Mouse (Mus musculus) limb, embryonic 12.5 days (tissue): ENCODE results near the gene Gm10647. TPM values are rescaled to one million over a fixed set of nuclear protein-coding genes. Genes with fewer than 3 reads are reported as not detected.
"Not testable (repeated sequence)": the region's sequence is repeated elsewhere in the genome, so short reads cannot be mapped to it uniquely, and the experiment has no call there.

Source experiments
- ATAC-seq: fragments of 200-750 bp; cut with Nextera tagmentation; 2 replicates; pipeline ENCODE4 v1.8.0; 2017; ENCODE audit warnings: low read depth, moderate TSS enrichment; ENCODE audit not compliant: insufficient number of reproducible peaks, insufficient read depth, low FRiP score, low TSS enrichment
- H3K27ac ChIP-seq: fragments of 300-500 bp; sonication (generic); 2 replicates; pipeline ENCODE4 v1.5.1; 2016; ENCODE audit warnings: mild to moderate bottlenecking, moderate library complexity
- H3K27me3 ChIP-seq: fragments of 300-500 bp; sonication (generic); 2 replicates; pipeline ENCODE4 v1.6.1; 2016; ENCODE audit warnings: mild to moderate bottlenecking, moderate library complexity
- H3K36me3 ChIP-seq: fragments of 300-500 bp; sonication (generic); 2 replicates; pipeline ENCODE4 v1.6.1; 2016; ENCODE audit warnings: mild to moderate bottlenecking, moderate library complexity
- H3K4me1 ChIP-seq: fragments of 300-500 bp; sonication (generic); replicated peaks from 2 replicates; pipeline ENCODE4 v1.6.1; 2016
- H3K4me2 ChIP-seq: fragments of 300-500 bp; sonication (generic); 2 replicates; pipeline ENCODE4 v1.6.1; 2016; ENCODE audit warnings: mild to moderate bottlenecking, moderate library complexity
- H3K4me3 ChIP-seq: fragments of 300-500 bp; sonication (generic); replicated peaks from 2 replicates; pipeline ENCODE4 v1.5.1; 2016; ENCODE audit warnings: mild to moderate bottlenecking
- H3K9ac ChIP-seq: fragments of 300-500 bp; sonication (generic); replicated peaks from 2 replicates; pipeline ENCODE4 v1.6.1; 2016; ENCODE audit warnings: mild to moderate bottlenecking, moderate library complexity
- H3K9me3 ChIP-seq: fragments of 300-500 bp; sonication (generic); 2 replicates; pipeline ENCODE4 v1.6.1; 2016; ENCODE audit warnings: mild to moderate bottlenecking, moderate library complexity
- WGBS: fragments of 180-500 bp; shearing (Covaris S2); methylation state at CpG from one replicate; pipeline ENCODE4 v1.1.7; 2016; 5-methylcytosine and 5-hydroxymethylcytosine counted together
- polyA plus RNA-seq: library from polyadenylated mRNA; unstranded; fragments of >200 nt; fragmentation: Nextera tagmentation; extraction: Ambion mirVana; gene quantifications from 2 replicates; pipeline ENCODE4 v1.2.1, GENCODE M21; 2016

Gm10647 gene
- polyA plus RNA-seq, result 0.87 and 1.2 TPM in 2 replicates

- peak within 1 kb of the TSS; percentile 81 for H3K4me2 ChIP-seq
- peak within 1 kb of the TSS; percentile 92 for H3K27ac ChIP-seq
- no peaks in the 10 kb centered on the region for H3K36me3 ChIP-seq
- H3K9me3 ChIP-seq, result no peaks in the 10 kb centered on the region
- ATAC-seq, result no peak
- WGBS, result 65% methylated on average over 5 of the region's 5 CpGs
- no peaks in the 10 kb centered on the region for H3K27me3 ChIP-seq
- peak within 1 kb of the TSS; percentile 65 for H3K4me3 ChIP-seq
- peaks cover 6% of the 10 kb centered on the region for H3K4me1 ChIP-seq
- H3K9ac ChIP-seq, result peak within 1 kb of the TSS; percentile 78
Measured at GRCm38 (mm10) chr9:66796739-66797138, at the start of gene Gm10647. Gm10647 (plus strand) TSS chr9:66797039.

DNA sequence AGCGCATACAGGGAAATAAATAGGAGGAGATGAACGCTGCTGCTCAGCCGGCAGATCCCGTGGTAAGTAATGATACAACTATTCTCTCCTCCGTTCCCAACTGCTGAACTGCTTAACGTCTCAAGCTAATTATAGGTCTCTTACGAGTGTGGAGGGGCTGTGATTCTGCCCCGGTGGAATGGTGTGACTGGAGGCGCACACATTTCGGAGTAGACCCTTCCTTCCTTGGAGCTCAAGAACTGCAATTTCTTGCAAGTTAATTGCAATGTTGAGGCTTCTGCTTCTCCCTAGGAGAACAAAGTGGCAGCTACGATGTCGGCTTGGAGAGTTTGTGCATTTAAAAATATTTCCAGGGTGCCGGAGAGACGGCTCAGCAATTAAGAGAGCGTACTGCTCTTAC is 48.4 kb upstream of the Gm10647 start:
- Histone ChIP-seq H3K36me3 (peaks cover 7% of the 10 kb centered on the region; the same call in 1 of the 2 replicates), H3K27ac (no peak overlapping the region), H3K4me1 (no peaks in the 10 kb centered on the region), H3K9ac (no peak overlapping the region), H3K27me3 (no peaks in the 10 kb centered on the region), H3K4me3 (no peak overlapping the region), H3K9me3 (no peaks in the 10 kb centered on the region), H3K4me2 (no peak overlapping the region)
- no peak for ATAC-seq
- WGBS, result 75% methylated on average over 15 of the region's 15 CpGs

DNA sequence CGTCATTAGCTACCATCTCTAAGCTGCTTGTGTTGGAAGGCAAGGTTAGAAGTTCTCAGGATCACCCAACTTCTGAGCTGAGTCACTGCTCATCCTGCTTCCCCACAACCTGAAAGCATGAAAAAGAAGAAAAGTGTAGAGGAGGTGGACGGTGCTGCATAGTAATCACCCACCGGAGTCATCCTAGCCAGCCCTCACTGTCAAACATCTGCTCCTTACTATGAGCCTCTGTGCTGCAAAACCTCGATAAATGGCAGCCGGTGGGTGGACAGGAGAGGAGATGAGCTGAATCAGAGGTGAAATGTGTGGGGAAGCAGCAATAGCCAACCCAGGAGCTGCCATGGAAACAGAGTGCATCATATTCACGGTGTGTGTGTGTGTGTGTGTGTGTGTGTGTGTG is 44.0 kb upstream of the Gm10647 start:
- H3K27me3 ChIP-seq, result peaks cover 4% of the 10 kb centered on the region; the same call in 1 of the 2 replicates
- H3K4me1 ChIP-seq, result no peaks in the 10 kb centered on the region
- no peaks in the 10 kb centered on the region for H3K9me3 ChIP-seq
- no peak overlapping the region for H3K27ac ChIP-seq
- no peak overlapping the region for H3K4me3 ChIP-seq
- no peak for ATAC-seq
- H3K36me3 ChIP-seq, result peaks cover 7% of the 10 kb centered on the region; the same call in 1 of the 2 replicates
- H3K4me2 ChIP-seq, result no peak overlapping the region
- H3K9ac ChIP-seq, result no peak overlapping the region
- WGBS, result 74% methylated on average over 6 of the region's 6 CpGs

GRCm38 (mm10) chr9:66760991-66761390 is 35.8 kb upstream of the Gm10647 start:
- H3K4me3 ChIP-seq, result no peak overlapping the region
- WGBS, result 54% methylated on average over 1 of the region's 1 CpGs
- H3K4me2 ChIP-seq, result no peak overlapping the region
- no peaks in the 10 kb centered on the region for H3K4me1 ChIP-seq
- H3K9me3 ChIP-seq, result no peaks in the 10 kb centered on the region
- no peak for ATAC-seq
- peaks cover 4% of the 10 kb centered on the region; the same call in 1 of the 2 replicates for H3K36me3 ChIP-seq
- no peak overlapping the region for H3K9ac ChIP-seq
- no peak overlapping the region for H3K27ac ChIP-seq
- H3K27me3 ChIP-seq, result peaks cover 4% of the 10 kb centered on the region; the same call in 1 of the 2 replicates

- Histone ChIP-seq H3K4me2 (no peak overlapping the region), H3K36me3 (peaks cover 4% of the 10 kb centered on the region; the same call in 1 of the 2 replicates), H3K9me3 (no peaks in the 10 kb centered on the region), H3K9ac (no peak overlapping the region), H3K4me3 (no peak overlapping the region), H3K27ac (no peak overlapping the region), H3K27me3 (no peaks in the 10 kb centered on the region), H3K4me1 (no peaks in the 10 kb centered on the region)
- WGBS, result 100% methylated on average over 1 of the region's 1 CpGs
- ATAC-seq, result no peak
Measured at GRCm38 (mm10) chr9:66768721-66769120, 28.1 kb upstream of the Gm10647 start.

DNA sequence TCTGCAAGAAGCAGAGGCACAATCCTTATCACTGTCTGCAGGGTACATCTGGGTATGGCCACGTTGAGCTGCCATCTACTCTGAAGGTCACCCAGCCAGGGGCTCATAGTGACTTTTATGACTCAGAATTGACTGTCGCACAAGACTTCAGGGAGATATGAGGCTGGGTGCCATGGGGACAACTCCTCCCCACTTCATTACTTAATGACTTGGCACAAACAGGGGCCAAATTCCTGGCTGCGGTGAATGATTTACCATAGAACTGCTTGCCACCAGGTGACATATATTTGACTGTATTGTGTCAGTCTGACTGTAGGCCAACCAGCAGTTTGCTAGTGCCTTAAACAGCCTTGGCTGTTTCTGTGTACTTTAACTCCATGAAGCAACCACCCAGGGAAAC is 27.6 kb upstream of the Gm10647 start:
- Histone ChIP-seq H3K27me3 (no peaks in the 10 kb centered on the region), H3K4me1 (no peaks in the 10 kb centered on the region), H3K27ac (no peak overlapping the region), H3K36me3 (peaks cover 3% of the 10 kb centered on the region; the same call in 1 of the 2 replicates), H3K9me3 (no peaks in the 10 kb centered on the region), H3K9ac (no peak overlapping the region), H3K4me3 (no peak overlapping the region), H3K4me2 (no peak overlapping the region)
- WGBS, result 72% methylated on average over 3 of the region's 3 CpGs
- ATAC-seq, result no peak

- Histone ChIP-seq H3K9me3 (no peaks in the 10 kb centered on the region), H3K4me1 (no peaks in the 10 kb centered on the region), H3K4me2 (no peak overlapping the region), H3K36me3 (no peaks in the 10 kb centered on the region), H3K27me3 (no peaks in the 10 kb centered on the region), H3K4me3 (no peak overlapping the region), H3K9ac (no peak overlapping the region), H3K27ac (no peak overlapping the region)
- no peak for ATAC-seq
Measured at GRCm38 (mm10) chr9:66770701-66771100, 26.1 kb upstream of the Gm10647 start.

GRCm38 (mm10) chr9:66784552-66784951 is 12.3 kb upstream of the Gm10647 start:
- 76% methylated on average over 2 of the region's 3 CpGs for WGBS
- not testable (repeated sequence) for H3K9ac ChIP-seq, H3K36me3 ChIP-seq, H3K27me3 ChIP-seq, H3K4me3 ChIP-seq, H3K4me2 ChIP-seq, H3K4me1 ChIP-seq, H3K27ac ChIP-seq, ATAC-seq, H3K9me3 ChIP-seq

DNA sequence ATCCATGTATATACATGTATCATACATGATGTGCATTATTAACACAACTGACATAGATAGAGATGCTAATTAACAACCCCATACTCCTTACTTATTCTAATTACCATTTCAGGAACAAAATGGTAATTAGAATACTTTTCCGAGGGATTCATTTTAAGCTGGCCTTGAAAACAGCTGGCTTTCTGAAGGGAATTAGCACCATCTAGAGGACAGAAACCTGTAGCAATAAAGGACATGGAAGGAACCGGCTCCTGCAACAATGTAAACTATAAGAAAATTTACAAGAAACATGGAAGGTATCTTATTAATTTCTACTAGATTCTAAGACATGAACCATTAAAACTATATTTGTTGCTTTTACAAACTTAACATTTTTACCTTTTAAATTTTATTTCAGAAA is 9.0 kb upstream of the Gm10647 start:
- ATAC-seq, result no peak
- no peak overlapping the region for H3K9ac ChIP-seq
- H3K27ac ChIP-seq, result no peak overlapping the region
- no peak overlapping the region for H3K4me3 ChIP-seq
- no peaks in the 10 kb centered on the region for H3K27me3 ChIP-seq
- H3K9me3 ChIP-seq, result no peaks in the 10 kb centered on the region
- no peak overlapping the region for H3K4me2 ChIP-seq
- no peaks in the 10 kb centered on the region for H3K4me1 ChIP-seq
- peaks cover 16% of the 10 kb centered on the region for H3K36me3 ChIP-seq
- 9% methylated on average over 2 of the region's 2 CpGs for WGBS

DNA sequence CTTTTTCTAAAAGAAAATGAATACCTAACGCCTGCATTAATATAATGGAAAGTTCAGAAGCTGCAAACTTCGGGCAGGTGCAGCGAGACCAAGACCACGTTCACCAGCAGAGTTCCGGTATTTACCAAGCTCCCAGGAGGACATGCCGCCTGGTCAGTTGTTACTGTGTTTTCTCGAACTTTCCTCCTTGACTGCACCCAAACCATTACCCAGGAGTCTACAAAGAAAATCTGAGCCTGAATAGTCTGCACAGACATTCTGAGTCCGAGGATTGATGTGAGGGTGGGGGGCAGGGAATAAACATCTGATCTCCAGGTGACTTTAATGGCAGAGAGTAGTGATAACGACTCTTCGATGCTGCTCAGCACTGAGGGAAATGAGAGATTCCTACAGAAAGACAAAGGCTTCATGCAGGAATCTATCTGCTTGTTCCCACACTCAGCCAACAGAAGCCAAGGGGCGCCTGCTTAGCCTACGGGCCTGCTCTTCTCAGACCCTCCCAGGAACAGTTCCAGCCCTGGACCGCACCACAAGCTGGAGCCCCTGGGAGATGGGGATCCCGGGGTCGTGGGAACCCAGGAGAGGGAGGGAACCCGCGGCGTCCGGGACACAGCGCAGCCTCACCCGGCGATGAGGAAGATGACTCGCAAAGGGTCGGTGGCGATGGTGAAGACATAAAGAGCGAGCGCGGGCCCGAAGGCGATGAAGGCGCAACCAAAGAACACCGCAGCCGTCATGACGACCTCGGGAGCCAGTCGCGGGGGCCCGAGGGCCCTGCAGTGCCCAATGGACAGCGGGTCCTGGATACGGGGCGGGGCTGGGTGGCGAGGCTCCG is 2.0 kb upstream of the Gm10647 start:
- peaks cover 6% of the 10 kb centered on the region for H3K36me3 ChIP-seq
- WGBS, result 2% methylated on average over 43 of the region's 43 CpGs
- H3K4me3 ChIP-seq, result peak overlapping the region; percentile 65
- peak overlapping the region; percentile 92 for H3K27ac ChIP-seq
- H3K4me1 ChIP-seq, result peaks cover 4% of the 10 kb centered on the region
- ATAC-seq, result peak; percentile 33; the same call in 1 of the 2 replicates
- peak overlapping the region; percentile 78 for H3K9ac ChIP-seq
- no peaks in the 10 kb centered on the region for H3K27me3 ChIP-seq
- H3K9me3 ChIP-seq, result no peaks in the 10 kb centered on the region
- H3K4me2 ChIP-seq, result peak overlapping the region; percentile 81

- Histone ChIP-seq H3K4me1 (peaks cover 4% of the 10 kb centered on the region), H3K27me3 (no peaks in the 10 kb centered on the region), H3K36me3 (no peaks in the 10 kb centered on the region; the same call in 1 of the 2 replicates), H3K9ac (peak within 1 kb of the TSS; percentile 78), H3K4me2 (peak within 1 kb of the TSS; percentile 81), H3K27ac (peak within 1 kb of the TSS; percentile 92), H3K9me3 (no peaks in the 10 kb centered on the region), H3K4me3 (peak within 1 kb of the TSS; percentile 65)
- WGBS, result under 1% methylated on average over 42 of the region's 42 CpGs
- peak; percentile 99 for ATAC-seq
Measured at GRCm38 (mm10) chr9:66795464-66796324, 1.1 kb upstream of the Gm10647 start, which contains the start of gene Aph1b. Aph1b (minus strand) TSS chr9:66795490.
